Mouse (Mus musculus): ENCODE measurements around the gene Gm7271. TPM values are rescaled to one million over a fixed set of nuclear protein-coding genes. Genes with fewer than 3 reads are reported as not detected.

Gene Gm7271
- total RNA-seq (2022), result not detected

- DNase-seq (ENCODE audit: low spot score), result no peak
Measured at GRCm38 (mm10) chr5:76483811-76484210, at the start of gene Gm7271. Gene Gm7271 (plus strand): TSS chr5:76484040.

- DNase-seq (ENCODE audit: low spot score), result no peak
Measured at GRCm38 (mm10) chr5:76437100-76437499, 46.7 kb upstream of the Gm7271 start.

GRCm38 (mm10) chr5:76437696-76438095, 46.1 kb upstream of the Gm7271 start:
- no peak for DNase-seq (ENCODE audit: low spot score)

GRCm38 (mm10) chr5:76441431-76441830, 42.4 kb upstream of the Gm7271 start:
- no peak for DNase-seq (ENCODE audit: low spot score)

GRCm38 (mm10) chr5:76474931-76475330, 8.9 kb upstream of the Gm7271 start:
- DNase-seq (ENCODE audit: low spot score), result no peak

GRCm38 (mm10) chr5:76476873-76477272, 7.0 kb upstream of the Gm7271 start:
- DNase-seq (ENCODE audit: low spot score), result no peak

- DNase-seq (ENCODE audit: low spot score), result no peak
Measured at GRCm38 (mm10) chr5:76477764-76478163, 6.1 kb upstream of the Gm7271 start.

GRCm38 (mm10) chr5:76495126-76495525, 11.3 kb downstream of the Gm7271 start:
- DNase-seq (ENCODE audit: low spot score), result no peak

GRCm38 (mm10) chr5:76522446-76522845, 38.6 kb downstream of the Gm7271 start:
- no peak for DNase-seq (ENCODE audit: low spot score)

- no peak for DNase-seq (ENCODE audit: low spot score)
Measured at GRCm38 (mm10) chr5:76524623-76525022, 40.8 kb downstream of the Gm7271 start.

GRCm38 (mm10) chr5:76525066-76525465, 41.2 kb downstream of the Gm7271 start:
- DNase-seq (ENCODE audit: low spot score), result no peak

GRCm38 (mm10) chr5:76525829-76526228, 42.0 kb downstream of the Gm7271 start:
- no peak for DNase-seq (ENCODE audit: low spot score)

- DNase-seq (ENCODE audit: low spot score), result peak; percentile 95
Measured at GRCm38 (mm10) chr5:76529040-76529703, 45.3 kb downstream of the Gm7271 start, which contains the start of gene Exoc1. Gene Exoc1 (plus strand): TSS chr5:76529311.

GRCm38 (mm10) chr5:76529704-76530066, 45.8 kb downstream of the Gm7271 start:
- no peak for DNase-seq (ENCODE audit: low spot score)

GRCm38 (mm10) chr5:76533186-76533585, 49.3 kb downstream of the Gm7271 start:
- DNase-seq (ENCODE audit: low spot score), result peak; percentile 42

GRCm38 (mm10) chr5:76536231-76536630, 52.4 kb downstream of the Gm7271 start:
- DNase-seq (ENCODE audit: low spot score), result no peak

- no peak for DNase-seq (ENCODE audit: low spot score)
Measured at GRCm38 (mm10) chr5:76537578-76537977, 53.7 kb downstream of the Gm7271 start.

- peak; percentile 56 for DNase-seq (ENCODE audit: low spot score)
Measured at GRCm38 (mm10) chr5:76540181-76540580, 56.3 kb downstream of the Gm7271 start.

- DNase-seq (ENCODE audit: low spot score), result no peak
Measured at GRCm38 (mm10) chr5:76540842-76541241, 57.0 kb downstream of the Gm7271 start.

- no peak for DNase-seq (ENCODE audit: low spot score)
Measured at GRCm38 (mm10) chr5:76543200-76543599, 59.4 kb downstream of the Gm7271 start.

GRCm38 (mm10) chr5:76550426-76550825, 66.6 kb downstream of the Gm7271 start:
- DNase-seq (ENCODE audit: low spot score), result no peak

- peak; percentile 52 for DNase-seq (ENCODE audit: low spot score)
Measured at GRCm38 (mm10) chr5:76565321-76565720, 81.5 kb downstream of the Gm7271 start.

Data from heart, adult 8-10 months (tissue).